Mouse (Mus musculus) hindbrain, embryonic 15.5 days (tissue): Measurements from ENCODE around the gene Ypel3. TPM values are rescaled to one million over a fixed set of nuclear protein-coding genes. Genes with fewer than 3 reads are reported as not detected.

ENCODE experiments used
- ATAC-seq: fragments of 200-750 bp; cut with Nextera tagmentation; 2 replicates; pipeline ENCODE4 v1.8.0; 2017; ENCODE audit warnings: low read depth, moderate number of reproducible peaks, moderate TSS enrichment; ENCODE audit not compliant: low FRiP score
- H3K27ac ChIP-seq: fragments of 300-500 bp; sonication (generic); replicated peaks from 2 replicates; pipeline ENCODE4 v1.5.1; 2015; ENCODE audit warnings: mild to moderate bottlenecking, inconsistent platforms
- H3K27me3 ChIP-seq: fragments of 300-500 bp; sonication (generic); 2 replicates; pipeline ENCODE4 v1.6.1; 2015; ENCODE audit warnings: control low read depth, inconsistent platforms
- H3K36me3 ChIP-seq: fragments of 300-500 bp; sonication (generic); 2 replicates; pipeline ENCODE4 v1.6.1; 2015; ENCODE audit warnings: control low read depth, inconsistent platforms
- H3K4me1 ChIP-seq: fragments of 300-500 bp; sonication (generic); replicated peaks from 2 replicates; pipeline ENCODE4 v1.6.1; 2015; ENCODE audit warnings: control low read depth, inconsistent platforms
- H3K4me2 ChIP-seq: fragments of 300-500 bp; sonication (generic); 2 replicates; pipeline ENCODE4 v1.6.1; 2015; ENCODE audit warnings: moderate library complexity, mild to moderate bottlenecking, inconsistent platforms
- H3K4me3 ChIP-seq: fragments of 300-500 bp; sonication (generic); 2 replicates; pipeline ENCODE4 v1.5.1; 2015; ENCODE audit warnings: mild to moderate bottlenecking, inconsistent platforms
- H3K9ac ChIP-seq: fragments of 300-500 bp; sonication (generic); 2 replicates; pipeline ENCODE4 v1.6.1; 2015; ENCODE audit warnings: inconsistent platforms
- H3K9me3 ChIP-seq: fragments of 300-500 bp; sonication (generic); 2 replicates; pipeline ENCODE4 v1.6.1; 2016; ENCODE audit warnings: control low read depth, inconsistent platforms
- WGBS: fragments of 180-500 bp; shearing (Covaris S2); methylation state at CpG from one replicate; pipeline ENCODE4 v1.1.7; 2015; 5-methylcytosine and 5-hydroxymethylcytosine counted together
- polyA plus RNA-seq: library from polyadenylated mRNA; unstranded; fragments of >200 nt; fragmentation: Nextera tagmentation; extraction: Ambion mirVana; gene quantifications from 2 replicates; pipeline ENCODE4 v1.2.1, GENCODE M21; 2015

Ypel3 gene
- polyA plus RNA-seq, 1 experiment from 2014 or later, result 203 TPM

DNA sequence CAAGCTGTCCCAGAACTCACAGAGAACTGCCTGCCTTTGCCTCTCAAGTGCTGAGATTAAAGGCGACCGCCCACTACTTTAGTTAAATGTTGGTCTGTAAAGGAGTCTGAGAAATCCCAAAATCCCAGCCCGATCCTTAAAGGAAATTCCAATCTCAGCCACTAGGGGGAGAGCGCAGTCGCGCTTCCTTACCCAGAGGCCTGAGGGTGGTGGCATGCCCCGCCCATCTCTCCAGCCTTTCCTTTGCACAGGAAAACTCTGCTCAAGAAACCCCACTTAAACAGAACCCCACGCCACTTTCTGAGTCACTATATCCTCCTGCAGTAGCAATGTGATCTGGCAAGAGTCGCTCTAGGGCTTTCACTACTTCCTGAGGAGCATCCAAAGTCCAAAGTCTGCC lies 21.9 kb upstream of the Ypel3 start:
- H3K9ac ChIP-seq, result no peak overlapping the region
- H3K4me2 ChIP-seq, result peak overlapping the region; percentile 21

GRCm38 (mm10) chr7:126758539-126758938 lies 18.2 kb upstream of the Ypel3 start:
- Histone ChIP-seq H3K27me3 (no peaks in the 10 kb centered on the region), H3K9ac (no peak overlapping the region), H3K4me1 (peaks cover 45% of the 10 kb centered on the region), H3K9me3 (no peaks in the 10 kb centered on the region), H3K36me3 (peaks cover 2% of the 10 kb centered on the region), H3K4me2 (no peak overlapping the region), H3K4me3 (no peak overlapping the region), H3K27ac (peak overlapping the region; percentile 88; the same call in 1 of the 2 replicates)
- ATAC-seq, result no peak
- 63% methylated on average over 7 of the region's 7 CpGs for WGBS

More for the DNA sequence above, 21.9 kb upstream of the Ypel3 start:
- peak; percentile 58 for ATAC-seq
- no peak overlapping the region for H3K27ac ChIP-seq
- WGBS, result 2% methylated on average over 9 of the region's 9 CpGs
- H3K27me3 ChIP-seq, result no peaks in the 10 kb centered on the region
- no peaks in the 10 kb centered on the region for H3K9me3 ChIP-seq
- peaks cover 10% of the 10 kb centered on the region for H3K4me1 ChIP-seq
- H3K36me3 ChIP-seq, result no peaks in the 10 kb centered on the region
- no peak overlapping the region for H3K4me3 ChIP-seq

- WGBS, result 2% methylated on average over 23 of the region's 38 CpGs
- Histone ChIP-seq H3K4me3 (peak within 1 kb of the TSS; percentile 69), H3K4me1 (peaks cover 45% of the 10 kb centered on the region)
These were observed 17.6 kb upstream of the Ypel3 start, which contains the start of gene Mapk3 for GRCm38 (mm10) chr7:126759050-126759671. Gene Mapk3 (plus strand): TSS chr7:126759601.

DNA sequence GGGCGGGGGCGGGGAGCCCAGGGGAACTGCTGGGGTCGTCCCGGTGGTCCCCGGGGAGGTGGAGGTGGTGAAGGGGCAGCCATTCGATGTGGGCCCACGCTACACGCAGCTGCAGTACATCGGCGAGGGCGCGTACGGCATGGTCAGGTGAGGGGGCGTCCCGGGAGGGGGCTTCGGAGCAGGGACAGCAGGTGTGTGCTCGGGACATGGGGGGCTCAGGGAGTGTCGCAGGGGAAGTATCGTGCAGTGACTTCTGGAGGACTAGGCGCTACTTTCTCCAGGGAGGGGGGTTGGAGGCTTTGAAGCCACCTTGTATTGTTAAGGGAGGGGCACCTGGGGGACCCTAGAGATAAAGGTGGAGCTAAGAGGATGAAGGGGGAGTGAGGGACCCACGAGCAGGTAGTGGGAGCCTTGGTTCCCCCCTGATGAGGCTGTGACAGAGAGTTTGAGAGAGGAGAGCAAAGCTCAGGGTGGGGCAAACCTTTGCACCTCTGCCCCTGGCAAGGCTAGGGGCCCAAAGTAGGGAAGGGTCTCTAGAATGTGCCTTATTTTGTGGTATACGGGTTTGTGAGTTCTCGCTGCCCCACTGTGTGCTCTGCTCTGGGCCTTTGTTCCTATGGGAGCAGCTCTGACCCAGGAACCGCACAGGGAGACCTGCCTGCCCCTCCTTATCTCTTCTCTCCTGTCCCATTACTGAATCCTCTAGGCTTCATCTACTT lies 16.9 kb upstream of the Ypel3 start:
- under 1% methylated on average over 20 of the region's 24 CpGs for WGBS
- H3K27ac ChIP-seq, result peak overlapping the region; percentile 88
- H3K4me1 ChIP-seq, result peaks cover 39% of the 10 kb centered on the region
- no peaks in the 10 kb centered on the region for H3K9me3 ChIP-seq
- peaks cover 15% of the 10 kb centered on the region for H3K36me3 ChIP-seq
- peak overlapping the region; percentile 88 for H3K4me2 ChIP-seq
- ATAC-seq, result peak; percentile 67
- H3K4me3 ChIP-seq, result peak overlapping the region; percentile 69
- no peaks in the 10 kb centered on the region for H3K27me3 ChIP-seq
- peak overlapping the region; percentile 69 for H3K9ac ChIP-seq

More at GRCm38 (mm10) chr7:126759050-126759671, 17.6 kb upstream of the Ypel3 start, which contains the start of gene Mapk3:
- Histone ChIP-seq H3K9ac (peak within 1 kb of the TSS; percentile 69), H3K36me3 (peaks cover 8% of the 10 kb centered on the region), H3K9me3 (no peaks in the 10 kb centered on the region), H3K4me2 (peak within 1 kb of the TSS; percentile 88), H3K27ac (peak within 1 kb of the TSS; percentile 88), H3K27me3 (no peaks in the 10 kb centered on the region)
- ATAC-seq, result peak; percentile 62

- H3K4me3 ChIP-seq, result peak overlapping the region; percentile 69
- H3K4me2 ChIP-seq, result peak overlapping the region; percentile 88
- H3K27me3 ChIP-seq, result no peaks in the 10 kb centered on the region
- H3K4me1 ChIP-seq, result peaks cover 36% of the 10 kb centered on the region
- peaks cover 20% of the 10 kb centered on the region for H3K36me3 ChIP-seq
- H3K9ac ChIP-seq, result peak overlapping the region; percentile 69
- no peaks in the 10 kb centered on the region for H3K9me3 ChIP-seq
- peak; percentile 49 for ATAC-seq
- peak overlapping the region; percentile 88 for H3K27ac ChIP-seq
- 14% methylated on average over 3 of the region's 3 CpGs for WGBS
These were observed 16.4 kb upstream of the Ypel3 start for GRCm38 (mm10) chr7:126760391-126760802.

- peak overlapping the region; percentile 69 for H3K4me3 ChIP-seq
These were observed 15.8 kb upstream of the Ypel3 start for GRCm38 (mm10) chr7:126760956-126761355.

DNA sequence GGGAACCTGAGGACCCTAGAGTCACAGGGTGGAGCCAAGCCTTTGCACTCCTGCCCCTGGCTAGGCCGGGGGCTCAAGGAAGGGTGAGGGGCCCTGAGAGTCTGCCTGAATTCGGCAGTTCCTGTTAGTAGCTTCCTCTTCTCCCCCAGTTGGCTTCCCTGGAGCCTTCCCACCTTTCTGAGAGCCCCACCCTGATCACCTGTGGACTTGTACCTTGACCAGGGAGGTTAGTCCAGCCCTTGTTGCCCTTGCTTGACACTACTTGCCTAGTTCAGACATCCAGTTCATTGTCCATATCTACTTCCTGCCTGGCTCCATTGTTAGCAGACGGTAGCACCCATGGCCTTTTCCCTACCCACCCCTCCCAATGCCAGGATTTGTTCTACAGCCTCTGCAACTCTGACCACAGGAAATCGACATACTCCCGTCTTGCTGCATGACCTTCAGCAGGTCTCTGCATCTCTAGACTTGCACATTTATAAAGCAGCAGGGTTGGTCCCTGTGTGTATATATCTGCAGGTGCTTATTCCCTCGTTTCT lies 15.2 kb upstream of the Ypel3 start:
- Histone ChIP-seq H3K9me3 (no peaks in the 10 kb centered on the region), H3K4me1 (peaks cover 36% of the 10 kb centered on the region), H3K4me3 (no peak overlapping the region), H3K27me3 (no peaks in the 10 kb centered on the region), H3K27ac (peak overlapping the region; percentile 88; the same call in 1 of the 2 replicates), H3K4me2 (peak overlapping the region; percentile 88), H3K9ac (0 out of 2 replicates have a peak overlapping the region, but pooled peaks have one; percentile 3), H3K36me3 (peaks cover 30% of the 10 kb centered on the region)
- 68% methylated on average over 6 of the region's 6 CpGs for WGBS
- ATAC-seq, result no peak

More at GRCm38 (mm10) chr7:126760956-126761355, 15.8 kb upstream of the Ypel3 start:
- Histone ChIP-seq H3K9me3 (no peaks in the 10 kb centered on the region), H3K27me3 (no peaks in the 10 kb centered on the region), H3K4me2 (peak overlapping the region; percentile 88), H3K27ac (peak overlapping the region; percentile 88), H3K4me1 (peaks cover 36% of the 10 kb centered on the region), H3K9ac (0 out of 2 replicates have a peak overlapping the region, but pooled peaks have one; percentile 5), H3K36me3 (peaks cover 25% of the 10 kb centered on the region)
- ATAC-seq, result no peak
- WGBS, result 57% methylated on average over 4 of the region's 4 CpGs

DNA sequence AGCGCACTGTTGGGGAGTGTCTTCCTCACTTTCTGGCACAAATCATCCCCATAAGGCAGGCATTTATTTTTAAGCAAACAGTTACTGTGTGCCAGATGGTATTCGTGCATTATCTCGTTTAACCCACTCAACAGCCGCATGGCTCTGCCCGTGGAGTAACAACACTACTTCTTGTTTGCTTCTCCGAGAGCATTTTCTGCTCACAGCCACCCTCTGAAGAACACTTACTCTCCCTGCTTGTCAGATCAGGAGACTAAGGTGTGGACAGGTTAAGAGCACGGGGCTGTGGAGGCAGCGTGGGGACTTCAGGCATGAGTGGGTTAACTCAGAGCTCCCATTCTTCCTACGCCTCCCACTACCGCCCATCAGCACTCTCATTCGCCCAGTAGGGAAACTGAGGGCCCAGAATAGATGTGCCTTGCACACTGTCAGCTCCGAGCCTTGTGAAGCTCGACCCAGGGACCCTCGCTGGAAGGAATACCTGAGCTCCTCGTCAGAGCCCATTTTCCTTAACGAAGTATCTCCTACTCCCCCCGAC lies 14.2 kb upstream of the Ypel3 start:
- peak overlapping the region; percentile 37 for H3K27ac ChIP-seq
- peak overlapping the region; percentile 12 for H3K4me3 ChIP-seq
- H3K9ac ChIP-seq, result no peak overlapping the region
- peaks cover 36% of the 10 kb centered on the region for H3K4me1 ChIP-seq
- H3K36me3 ChIP-seq, result peaks cover 39% of the 10 kb centered on the region
- no peaks in the 10 kb centered on the region for H3K9me3 ChIP-seq
- H3K27me3 ChIP-seq, result no peaks in the 10 kb centered on the region
- no peak for ATAC-seq
- WGBS, result 58% methylated on average over 17 of the region's 17 CpGs
- H3K4me2 ChIP-seq, result peak overlapping the region; percentile 39

GRCm38 (mm10) chr7:126765540-126765939 lies 11.2 kb upstream of the Ypel3 start:
- WGBS, result 92% methylated on average over 9 of the region's 9 CpGs

DNA sequence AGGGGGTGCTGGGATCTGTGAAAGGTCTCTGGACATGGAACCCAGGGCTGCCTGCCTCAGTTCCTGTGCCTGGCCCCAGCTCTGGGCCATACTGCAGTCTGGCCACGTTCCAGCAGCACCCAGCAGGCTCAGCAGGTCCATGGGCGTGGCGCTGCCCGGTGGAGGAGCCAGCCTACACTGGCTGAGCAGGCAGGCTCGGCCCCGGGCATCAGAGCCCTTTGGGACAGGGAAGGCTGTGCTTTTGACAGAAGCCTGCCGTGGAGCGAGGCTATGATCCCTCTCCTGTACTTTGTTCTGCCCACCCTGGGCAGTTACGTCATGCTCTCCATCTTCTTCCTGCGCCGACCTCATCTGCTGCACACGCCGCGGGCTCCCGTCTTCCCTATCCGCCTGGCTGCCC lies 10.6 kb upstream of the Ypel3 start, which contains the start of gene Gdpd3:
Gene Gdpd3, plus strand, starts transcription at position 134 of the 400 bp plus-strand sequence.
- WGBS, result 86% methylated on average over 16 of the region's 16 CpGs
- Histone ChIP-seq H3K4me1 (peaks cover 22% of the 10 kb centered on the region), H3K27me3 (no peaks in the 10 kb centered on the region), H3K4me2 (no peak within 1 kb of the TSS), H3K36me3 (peaks cover 61% of the 10 kb centered on the region), H3K9me3 (no peaks in the 10 kb centered on the region), H3K4me3 (no peak within 1 kb of the TSS), H3K27ac (no peak within 1 kb of the TSS), H3K9ac (no peak within 1 kb of the TSS)
- no peak for ATAC-seq

More at GRCm38 (mm10) chr7:126765540-126765939, 11.2 kb upstream of the Ypel3 start:
- Histone ChIP-seq H3K4me2 (no peak overlapping the region), H3K27me3 (no peaks in the 10 kb centered on the region), H3K4me3 (no peak overlapping the region), H3K27ac (no peak overlapping the region), H3K9ac (no peak overlapping the region), H3K9me3 (no peaks in the 10 kb centered on the region), H3K4me1 (peaks cover 28% of the 10 kb centered on the region), H3K36me3 (peaks cover 58% of the 10 kb centered on the region)
- no peak for ATAC-seq

- Histone ChIP-seq H3K9ac (no peak overlapping the region), H3K9me3 (no peaks in the 10 kb centered on the region), H3K27ac (no peak overlapping the region), H3K27me3 (no peaks in the 10 kb centered on the region), H3K36me3 (peaks cover 61% of the 10 kb centered on the region), H3K4me2 (no peak overlapping the region), H3K4me1 (peaks cover 14% of the 10 kb centered on the region), H3K4me3 (no peak overlapping the region)
- no peak for ATAC-seq
- WGBS, result 96% methylated on average over 8 of the region's 8 CpGs
These were observed 9.8 kb upstream of the Ypel3 start for GRCm38 (mm10) chr7:126767001-126767400.
